25 mouse cellular contexts compared by ENCODE assay signal in the genomic region with DNA sequence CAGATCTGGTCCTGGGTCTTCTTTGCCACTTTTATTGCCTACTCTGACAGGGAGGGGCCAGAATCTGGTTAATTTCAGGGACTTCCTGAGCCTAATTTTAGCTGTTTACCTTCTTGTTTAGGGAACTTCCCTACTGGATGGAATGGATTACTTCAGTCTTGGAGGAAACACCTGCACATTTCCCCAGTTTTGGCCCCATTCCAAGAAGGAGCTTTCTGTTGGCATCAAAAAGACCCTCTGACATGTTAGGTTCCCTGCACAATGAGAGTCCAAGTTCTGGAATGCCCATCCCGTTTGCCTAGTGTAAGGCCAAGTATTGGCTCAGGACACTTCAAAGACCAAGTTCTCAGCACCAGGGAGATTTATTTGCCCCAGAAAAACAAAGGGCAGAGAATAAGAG. TPM values are rescaled to one million over a fixed set of nuclear protein-coding genes. Genes with fewer than 3 reads are reported as not detected.
"Had no signal": no experiment of that assay in that cellular context is flagged by ENCODE, and none has a peak within 500 bp of the region (broad histone marks: within the 10 kb centered on the region; RNA-seq: fewer than 3 reads in every experiment).

No protein-coding gene starts in this region.

- ATAC-seq: forebrain, embryonic 13.5 days; forebrain, embryonic 15.5 days; forebrain, embryonic 16.5 days had no signal

- H3K27ac ChIP-seq: embryonic facial prominence, embryonic 10.5 days; embryonic facial prominence, embryonic 12.5 days; embryonic facial prominence, embryonic 13.5 days; embryonic facial prominence, embryonic 15.5 days; forebrain, embryonic 10.5 days; forebrain, embryonic 12.5 days; forebrain, embryonic 13.5 days; forebrain, embryonic 15.5 days; gastrocnemius, adult 2 months; heart, adult 2 months; heart, embryonic 10.5 days had no signal

- H3K4me3 ChIP-seq: embryonic facial prominence, embryonic 10.5 days; embryonic facial prominence, embryonic 12.5 days; embryonic facial prominence, embryonic 13.5 days; embryonic facial prominence, embryonic 15.5 days; erythroblast, embryonic 14.5 days; forebrain, embryonic 10.5 days; forebrain, embryonic 12.5 days; forebrain, embryonic 13.5 days; forebrain, embryonic 15.5 days; gastrocnemius, adult 2 months; heart, adult 2 months; heart, embryonic 10.5 days had no signal

- H3K4me1 ChIP-seq: embryonic facial prominence, embryonic 12.5 days; embryonic facial prominence, embryonic 13.5 days; embryonic facial prominence, embryonic 15.5 days; forebrain, embryonic 10.5 days; forebrain, embryonic 12.5 days; forebrain, embryonic 13.5 days; forebrain, embryonic 15.5 days had no signal

- H3K4me2 ChIP-seq: embryonic facial prominence, embryonic 12.5 days; embryonic facial prominence, embryonic 13.5 days; embryonic facial prominence, embryonic 15.5 days; forebrain, embryonic 12.5 days; forebrain, embryonic 13.5 days; forebrain, embryonic 15.5 days had no signal

- H3K36me3 ChIP-seq: embryonic facial prominence, embryonic 10.5 days; embryonic facial prominence, embryonic 12.5 days; embryonic facial prominence, embryonic 13.5 days; embryonic facial prominence, embryonic 15.5 days; forebrain, embryonic 10.5 days; forebrain, embryonic 12.5 days; forebrain, embryonic 15.5 days; heart, embryonic 10.5 days had no signal

- H3K9me3 ChIP-seq: embryonic facial prominence, embryonic 10.5 days; embryonic facial prominence, embryonic 13.5 days; forebrain, embryonic 12.5 days; forebrain, embryonic 15.5 days; heart, embryonic 10.5 days had no signal

- DNase-seq: cerebellum, adult 2 months; cerebellum, adult 8-10 months; cerebellum, adult 9-10 months; cerebellum, adult 9-11 months; cerebellum, postnatal 14 days; cerebellum, postnatal 25 days; cerebellum, postnatal 36 days; embryo, embryonic 11 days; gastrocnemius, adult 2 months; gastrocnemius, postnatal 10 days; gastrocnemius, postnatal 14 days; gastrocnemius, postnatal 25 days; gastrocnemius, postnatal 36 days; heart, adult 2 months had no signal

- H3K9ac ChIP-seq: embryonic facial prominence, embryonic 12.5 days; embryonic facial prominence, embryonic 13.5 days; embryonic facial prominence, embryonic 15.5 days; forebrain, embryonic 12.5 days; forebrain, embryonic 13.5 days; forebrain, embryonic 15.5 days had no signal

- H3K27me3 ChIP-seq: embryonic facial prominence, embryonic 12.5 days; embryonic facial prominence, embryonic 13.5 days; embryonic facial prominence, embryonic 15.5 days; forebrain, embryonic 12.5 days; forebrain, embryonic 13.5 days; forebrain, embryonic 15.5 days had no signal

RNA-seq across cellular contexts. Expression of gene Sh3bp4, which starts 14.0 kb away (rescaled TPM):
- polyA plus RNA-seq: erythroblast, embryonic 14.5 days had no signal
